Mouse (Mus musculus) CD8-positive naive resting alpha-beta T cell, adult 2 months (primary cell): ENCODE measurements around the gene Wdr89.
"Not testable (repeated sequence)": the region's sequence is repeated elsewhere in the genome, so short reads cannot be mapped to it uniquely, and the experiment has no call there.

Source experiments
- DNase-seq, 2 experiments: peaks; one replicate each; pipeline ENCODE4 v3.0.0; 2022; ENCODE audit warnings: low read depth in 2 of 2, low spot score in 2 of 2

Gene Wdr89

DNA sequence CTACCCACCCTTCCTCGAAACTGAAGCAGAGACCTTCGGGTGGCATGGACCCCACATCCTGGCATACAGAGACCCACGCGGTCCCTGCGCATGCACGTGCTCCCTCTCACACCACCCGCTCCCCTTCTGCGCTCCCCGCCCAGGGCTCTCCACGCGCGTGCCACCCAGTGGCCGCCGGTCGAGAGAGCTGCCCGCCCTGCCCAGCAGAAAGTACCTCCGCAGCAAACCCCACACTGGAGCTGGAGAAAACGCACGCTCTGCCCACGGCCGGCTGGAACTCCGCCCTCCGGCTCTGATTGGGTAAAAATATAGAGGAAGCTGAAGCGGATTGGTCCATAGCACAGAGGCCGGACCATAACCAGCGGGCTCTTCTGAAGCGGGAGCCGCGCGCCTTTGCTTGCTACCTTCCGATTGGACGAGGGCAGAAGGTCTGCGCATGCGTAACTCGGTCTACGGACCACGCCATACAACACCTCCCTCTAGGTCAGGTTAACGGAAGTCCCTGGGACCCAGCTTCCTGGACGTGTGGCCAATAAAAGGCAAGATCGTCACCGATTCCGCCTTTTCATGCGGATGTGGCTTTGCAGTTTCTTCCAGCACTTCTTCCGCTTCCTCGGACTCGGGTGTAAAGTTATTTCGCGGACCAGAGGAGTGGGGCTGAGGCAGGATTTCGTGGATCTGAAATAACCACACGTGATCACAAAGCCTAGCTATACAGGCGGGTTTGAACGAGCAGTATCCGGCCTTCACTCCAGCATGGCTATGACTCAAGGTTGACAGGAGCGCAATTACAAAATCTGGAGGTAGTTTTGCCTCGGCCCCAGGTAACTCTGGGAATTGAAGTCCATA is at the start of gene Wdr89:
Wdr89 (minus strand) TSS at position 280 of the 849 bp plus-strand sequence.
- DNase-seq, result peak; percentile 96 to 98

DNA sequence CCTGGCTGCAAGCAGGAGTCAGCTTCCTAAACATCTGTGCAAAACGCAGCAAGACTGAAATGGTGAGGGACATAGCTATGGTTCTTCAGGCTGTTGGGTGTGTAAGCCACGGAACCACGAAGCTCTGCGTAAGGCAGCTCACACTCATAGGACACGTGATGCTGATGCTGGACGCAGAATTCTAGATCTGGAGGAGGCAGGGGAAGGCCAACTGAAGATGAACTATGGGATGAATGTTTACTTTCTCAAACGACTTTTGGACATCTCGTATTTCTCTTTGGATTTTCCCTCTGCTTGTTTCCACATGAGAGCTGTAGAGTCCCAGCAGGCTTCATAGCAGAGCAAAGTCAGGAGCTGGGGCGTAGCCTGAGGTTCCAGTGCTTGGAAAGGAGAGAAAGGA is 44.3 kb upstream of the Wdr89 start:
- DNase-seq, result no peak

DNA sequence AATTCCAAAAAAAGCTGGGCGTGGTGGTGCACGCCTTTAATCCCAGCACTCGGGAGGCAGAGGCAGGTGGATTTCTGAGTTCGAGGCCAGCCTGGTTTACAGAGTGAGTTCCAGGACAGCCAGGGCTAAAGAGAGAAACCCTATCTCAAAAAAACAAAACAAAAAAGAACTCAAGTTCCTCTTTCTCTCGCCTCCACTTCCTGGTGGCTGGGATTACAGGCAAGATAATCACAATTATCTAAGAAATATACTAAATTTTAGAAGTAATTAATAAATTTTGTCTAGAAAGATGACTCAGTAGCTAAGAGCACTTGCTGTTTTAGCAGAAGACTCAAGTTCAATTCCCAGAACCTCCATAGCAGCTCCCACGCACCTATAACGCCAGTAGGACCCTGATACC is 43.6 kb upstream of the Wdr89 start:
- DNase-seq, result not testable (repeated sequence)

DNA sequence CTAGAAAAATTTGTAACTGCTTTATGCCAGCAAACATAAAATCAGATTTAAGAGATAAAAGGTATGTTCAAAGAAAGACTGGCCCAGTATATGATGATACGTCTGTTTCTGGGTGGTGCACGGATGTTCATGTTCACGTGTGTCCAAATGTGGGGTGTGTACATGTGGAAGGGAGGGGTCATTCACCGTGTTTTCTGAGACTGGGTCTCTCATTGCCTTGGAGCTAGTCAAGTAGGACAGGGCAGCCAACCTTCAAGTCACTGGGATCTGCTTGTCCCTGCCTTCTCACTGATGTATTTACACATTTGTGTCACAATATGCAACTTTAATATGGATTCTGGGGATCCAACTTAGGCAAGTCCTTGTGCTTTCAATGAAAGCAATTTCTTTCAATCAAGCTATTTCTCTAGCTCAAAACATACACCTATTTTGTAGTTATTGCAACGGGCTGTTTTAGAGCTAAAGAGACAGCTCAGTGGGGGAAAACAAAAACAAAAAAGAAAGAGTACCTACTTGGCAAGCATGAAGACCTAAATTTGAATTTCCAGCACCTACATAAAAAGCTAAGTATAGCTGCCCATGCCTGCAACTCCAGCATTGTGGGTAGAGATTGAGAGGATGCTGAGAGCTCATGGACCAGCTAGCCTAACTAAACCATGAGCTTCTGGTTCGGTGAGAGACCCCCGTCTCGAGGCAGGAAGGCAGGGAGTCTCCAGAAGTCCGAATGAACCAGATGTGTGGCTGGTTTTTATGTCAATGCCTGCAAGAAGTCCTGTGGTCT is 41.4 kb upstream of the Wdr89 start:
- DNase-seq, result no peak

DNA sequence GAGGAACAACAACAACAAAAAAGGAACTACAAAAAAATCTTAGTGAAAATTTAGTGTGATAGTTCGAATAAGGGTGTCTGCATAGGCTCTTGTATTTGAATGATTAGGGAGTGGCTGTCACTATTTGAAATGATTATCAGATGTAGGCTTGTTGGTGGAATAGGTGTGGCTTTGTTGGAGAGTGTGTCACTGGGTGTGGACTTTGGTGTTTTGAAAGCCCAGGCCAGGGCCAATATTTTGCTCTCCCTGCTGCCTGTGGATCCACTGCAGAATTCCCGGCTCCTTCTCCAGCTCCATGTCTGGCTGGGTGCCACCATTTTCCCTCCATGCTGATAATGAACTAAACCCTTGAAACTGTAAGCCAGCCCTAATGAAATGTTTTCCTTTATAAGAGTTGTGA is 40.2 kb upstream of the Wdr89 start:
- no peak for DNase-seq

DNA sequence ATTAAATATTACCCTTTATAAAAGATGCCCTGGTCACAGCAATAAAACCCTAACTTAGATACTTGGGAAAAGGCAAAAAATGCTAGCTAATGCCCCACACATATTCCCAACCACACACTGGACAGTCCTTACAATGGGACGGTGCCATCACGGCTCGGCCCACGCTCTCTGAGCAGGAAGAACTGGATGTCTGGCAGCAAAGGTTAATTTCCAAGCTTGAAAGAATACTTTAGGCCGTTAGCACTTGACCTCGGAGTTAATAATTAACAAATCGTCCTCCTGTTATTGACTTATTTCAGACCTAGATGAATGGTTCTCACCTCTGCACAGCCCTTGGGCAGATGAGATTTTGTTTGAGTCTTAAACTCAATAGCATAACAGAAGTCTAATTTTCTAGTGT is 37.3 kb upstream of the Wdr89 start:
- no peak for DNase-seq

DNA sequence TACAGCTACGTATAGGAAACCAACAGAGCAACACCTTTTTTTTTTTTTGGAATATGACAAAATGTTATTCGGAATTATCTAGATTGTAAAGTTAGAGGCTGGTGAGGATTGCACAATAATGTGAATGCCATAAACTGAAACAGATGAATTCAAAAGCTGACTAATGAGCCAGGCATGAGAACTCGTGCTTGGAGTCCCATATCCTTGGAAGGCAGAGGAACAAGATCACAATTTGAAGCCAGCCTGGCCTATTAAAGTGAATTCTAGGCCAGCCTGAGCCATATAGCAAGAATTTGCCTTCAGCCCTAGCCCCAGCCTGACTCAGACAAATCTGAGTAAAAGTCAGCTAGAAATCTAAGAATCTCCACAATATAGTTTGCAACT is 33.4 kb upstream of the Wdr89 start:
- DNase-seq, result no peak

DNA sequence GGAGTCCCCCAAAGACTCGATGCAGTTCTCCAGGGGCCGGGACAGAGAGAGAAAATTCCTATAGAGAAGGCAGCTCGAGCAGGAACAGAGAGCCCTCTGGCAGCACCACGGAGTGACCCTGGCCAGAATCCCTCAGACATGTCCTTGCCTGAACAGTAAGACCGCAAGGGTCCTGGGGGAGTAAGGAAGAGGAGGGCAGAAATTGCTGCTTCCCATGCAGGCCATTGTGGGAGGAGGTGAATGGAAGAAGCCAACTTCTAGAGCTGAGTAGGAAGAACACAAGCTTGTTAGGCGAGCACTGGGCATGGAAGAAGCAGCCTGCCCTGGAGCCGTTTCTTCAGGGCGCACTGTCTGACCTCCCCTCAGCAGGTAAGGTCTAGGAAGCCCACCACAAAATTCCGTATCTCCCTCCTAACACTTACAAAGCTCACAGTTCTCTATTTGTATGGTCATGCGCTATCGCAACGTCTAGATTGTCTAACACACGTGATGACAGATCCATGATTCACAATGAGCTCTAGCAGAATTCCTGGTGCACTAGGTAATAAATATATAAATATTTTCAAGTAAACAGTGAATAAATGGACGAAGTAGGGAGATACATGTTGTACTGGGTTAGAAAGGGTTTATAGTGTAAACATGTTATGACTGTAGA is 32.9 kb upstream of the Wdr89 start:
- DNase-seq, result no peak

DNA sequence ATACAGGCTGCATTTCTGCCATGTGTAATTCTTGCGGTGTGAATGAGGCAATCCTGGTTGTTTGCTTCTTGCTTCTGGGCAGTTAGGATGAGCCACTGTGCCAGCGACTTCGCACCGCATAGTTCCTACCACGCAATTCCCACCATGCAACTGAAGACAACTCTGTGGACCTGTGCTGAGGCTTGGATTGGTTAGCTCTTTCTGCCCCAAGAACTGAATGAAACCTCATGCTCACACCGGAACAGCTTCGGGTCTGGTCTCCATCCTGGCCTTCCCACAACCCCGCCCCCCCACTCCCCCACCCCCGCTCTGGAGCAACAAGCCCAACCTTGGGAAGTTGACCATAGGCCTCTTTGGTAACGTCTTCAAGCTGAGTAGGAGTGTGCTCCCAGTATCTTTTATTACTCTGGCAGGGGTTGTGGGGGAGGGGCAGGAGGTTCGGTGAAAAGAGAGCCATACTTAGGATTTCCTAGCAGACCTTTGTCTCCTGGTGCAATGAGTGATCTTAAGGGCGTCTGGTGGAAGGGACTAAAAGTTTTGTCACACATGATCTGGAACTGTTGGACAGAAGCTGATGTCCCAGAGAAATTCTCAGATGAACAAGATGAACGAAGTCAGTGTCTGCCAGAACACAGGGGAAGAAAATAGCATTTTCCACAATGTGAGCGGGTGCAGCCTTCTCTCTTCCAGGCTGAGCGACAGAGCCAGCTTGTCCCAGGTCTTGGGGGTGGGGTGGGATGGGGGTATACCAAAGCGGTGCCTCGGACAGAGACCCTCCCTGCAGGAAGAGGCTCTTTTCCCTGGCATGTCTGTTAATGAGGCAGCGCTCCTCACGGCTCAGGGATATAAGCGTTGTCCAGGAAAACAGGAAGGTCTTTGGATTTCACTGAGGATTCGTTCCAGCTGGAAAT is 32.1 kb upstream of the Wdr89 start:
- no peak for DNase-seq

DNA sequence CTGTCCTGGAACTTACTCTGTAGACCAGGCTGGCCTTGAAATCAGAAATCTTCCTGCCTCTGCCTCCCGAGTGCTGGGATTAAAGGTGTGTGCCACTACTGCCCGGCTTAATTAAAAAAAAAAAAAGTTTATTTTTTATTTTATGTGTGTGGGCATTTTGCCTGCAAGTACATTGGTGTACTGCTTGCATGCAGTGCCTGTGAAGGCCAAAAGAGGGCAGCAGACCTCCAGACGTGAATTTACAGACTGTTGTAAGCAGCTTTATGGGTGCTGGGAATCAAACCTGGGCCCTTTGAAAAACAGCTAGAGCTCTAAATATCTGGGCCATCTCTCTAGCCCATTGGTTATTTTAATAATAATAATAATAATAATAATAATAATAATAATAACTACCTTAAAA is 29.4 kb upstream of the Wdr89 start:
- peak in 1 of 2 experiments; percentile 3 for DNase-seq

DNA sequence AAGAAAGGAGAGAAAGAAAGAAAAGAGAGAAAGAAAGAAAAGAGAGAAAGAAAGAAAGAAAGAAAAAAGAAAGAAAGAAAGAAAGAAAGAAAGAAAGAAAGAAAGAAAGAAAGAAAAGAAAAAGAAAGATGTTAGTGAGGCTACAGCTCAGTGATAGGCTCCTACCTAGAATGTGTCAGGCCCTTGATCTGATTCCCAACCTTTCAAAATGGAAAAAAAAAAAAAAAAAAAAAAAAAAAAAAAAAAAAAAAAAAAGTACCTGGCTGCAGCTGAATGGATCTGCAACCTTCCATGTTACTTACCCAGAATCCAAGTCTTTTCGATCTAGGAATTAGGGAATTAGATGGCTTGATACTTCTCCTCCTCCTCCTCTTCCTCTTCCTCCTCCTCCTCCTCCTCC is 26.5 kb upstream of the Wdr89 start:
- not testable (repeated sequence) for DNase-seq

DNA sequence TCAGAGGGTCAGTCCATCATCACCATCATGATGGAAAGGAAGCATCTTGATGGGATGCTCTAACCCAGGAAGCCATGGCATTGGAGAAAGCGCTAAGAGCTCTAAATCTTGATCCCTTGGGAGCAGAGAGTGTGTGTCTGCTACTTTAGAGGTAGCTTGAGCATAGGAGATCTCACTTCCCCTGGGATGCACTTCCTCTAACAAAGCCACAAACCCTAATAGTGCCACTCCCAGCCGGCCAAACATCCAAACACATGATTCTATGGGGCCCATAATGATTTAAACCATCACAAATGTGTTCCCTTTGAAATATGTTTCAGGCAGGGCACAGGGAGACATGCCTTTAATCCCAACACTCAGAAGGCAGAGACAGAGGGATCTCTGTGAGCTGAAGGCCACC is 19.7 kb upstream of the Wdr89 start:
- DNase-seq, result no peak

DNA sequence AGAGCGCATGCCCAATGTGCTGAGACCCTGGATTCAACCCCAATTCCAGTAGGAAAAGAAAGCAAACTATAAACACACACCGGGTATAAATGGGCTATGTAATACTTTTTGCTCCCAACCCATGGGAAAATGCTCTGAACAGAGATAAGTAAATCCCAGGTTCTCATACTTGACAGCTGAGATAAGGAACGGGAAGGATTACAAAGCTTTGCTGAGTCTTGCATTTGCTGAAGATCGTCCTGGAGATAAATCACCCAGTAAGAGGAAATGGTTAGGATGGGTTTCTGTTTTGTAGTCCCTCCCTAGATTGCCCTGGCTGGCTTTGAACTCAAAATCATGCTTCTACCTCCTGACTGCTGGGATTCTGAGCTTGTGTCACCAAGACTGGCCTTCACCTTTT is 18.0 kb upstream of the Wdr89 start:
- DNase-seq, result no peak

DNA sequence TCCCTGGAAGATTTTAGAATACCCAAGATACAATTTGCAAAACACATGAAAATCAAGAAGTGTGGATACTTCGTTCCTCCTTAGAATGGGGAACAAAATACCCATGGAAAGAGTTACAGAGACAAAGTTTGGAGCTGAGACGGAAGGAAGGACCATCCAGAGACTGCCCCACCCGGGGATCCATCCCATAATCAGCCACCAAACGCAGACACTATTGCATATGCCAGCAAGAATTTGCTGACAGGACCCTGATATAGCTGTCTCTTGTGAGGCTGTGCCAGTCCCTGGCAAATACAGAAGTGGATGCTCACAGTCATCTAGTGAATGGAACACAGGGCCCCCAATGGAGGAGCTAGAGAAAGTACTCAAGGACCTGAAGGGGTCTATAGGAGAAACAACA is 14.7 kb upstream of the Wdr89 start:
- not testable (repeated sequence) for DNase-seq

DNA sequence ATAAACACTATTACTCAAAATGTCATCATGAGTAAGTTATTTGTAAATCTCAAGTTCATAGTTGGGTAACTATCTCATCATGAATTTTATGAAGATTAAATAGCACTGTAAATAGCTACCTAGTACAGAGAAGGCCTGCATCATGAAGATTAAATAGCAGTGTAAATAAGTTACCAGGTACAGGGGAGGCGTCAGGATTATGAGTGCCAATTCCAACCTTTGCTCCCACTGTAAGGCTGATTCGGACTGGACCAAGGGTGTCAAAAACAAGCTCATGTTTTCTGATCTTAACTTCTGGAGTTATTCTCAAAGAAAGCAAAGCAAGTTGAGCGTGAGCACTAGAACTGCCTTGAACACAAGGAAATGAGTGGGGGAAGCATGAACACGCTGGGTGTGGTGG is 14.3 kb upstream of the Wdr89 start:
- DNase-seq, result no peak

DNA sequence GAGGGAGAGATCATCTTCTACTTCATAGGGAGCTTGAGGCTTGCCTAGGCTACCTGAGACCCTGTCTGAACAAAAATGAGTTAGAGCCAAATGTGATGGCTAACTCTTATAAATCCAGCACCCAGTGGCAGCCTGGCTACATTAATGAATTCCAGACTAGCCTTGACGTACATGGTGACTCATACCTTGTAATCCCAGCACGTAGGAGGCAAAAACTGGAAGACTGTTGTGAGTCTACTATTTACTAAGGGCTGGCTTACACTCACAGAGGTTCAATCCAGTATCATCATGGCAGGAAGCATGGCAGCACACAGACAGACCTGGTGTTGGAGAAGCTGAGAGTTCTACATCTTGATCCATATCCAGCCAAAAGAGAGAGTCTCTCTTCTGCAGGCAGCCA is 13.5 kb upstream of the Wdr89 start:
- no peak for DNase-seq

DNA sequence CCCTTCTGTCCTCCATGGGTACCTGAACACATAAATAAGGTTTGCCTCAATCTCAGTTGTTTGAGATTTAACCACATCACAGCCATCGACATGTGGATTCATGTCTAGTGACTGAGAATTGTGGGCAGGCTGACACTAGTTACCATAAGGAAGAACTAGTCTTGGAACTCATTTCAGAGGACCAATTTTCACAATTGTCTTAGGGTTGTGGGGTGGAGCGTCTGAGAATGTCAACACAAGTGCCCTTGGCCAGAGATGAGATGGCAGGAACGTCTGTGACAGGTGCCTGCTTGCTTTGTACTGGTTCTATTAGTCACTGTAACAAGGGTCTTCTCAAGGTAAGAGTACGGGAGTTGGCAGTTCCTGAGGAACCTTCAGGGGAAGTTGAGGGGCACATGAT is 11.8 kb upstream of the Wdr89 start:
- DNase-seq, result no peak

DNA sequence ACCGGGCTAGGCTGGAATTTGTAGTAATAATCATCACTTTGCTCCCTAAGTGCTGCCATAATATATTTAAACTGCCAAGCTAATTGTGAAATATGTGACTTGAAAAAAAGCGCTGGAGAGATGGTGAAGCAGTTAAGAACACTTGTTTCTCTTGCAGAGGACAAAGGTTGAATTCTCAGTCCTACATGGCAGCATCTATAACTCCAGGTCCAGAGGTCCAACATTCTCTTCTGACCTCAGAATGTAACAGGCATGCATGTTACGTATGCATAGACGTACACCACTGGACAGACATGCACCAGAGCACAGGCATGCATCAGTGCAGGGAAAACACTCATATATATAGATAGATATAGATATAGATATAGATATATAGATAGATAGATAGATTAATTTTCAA is 9.1 kb upstream of the Wdr89 start:
- DNase-seq, result no peak

DNA sequence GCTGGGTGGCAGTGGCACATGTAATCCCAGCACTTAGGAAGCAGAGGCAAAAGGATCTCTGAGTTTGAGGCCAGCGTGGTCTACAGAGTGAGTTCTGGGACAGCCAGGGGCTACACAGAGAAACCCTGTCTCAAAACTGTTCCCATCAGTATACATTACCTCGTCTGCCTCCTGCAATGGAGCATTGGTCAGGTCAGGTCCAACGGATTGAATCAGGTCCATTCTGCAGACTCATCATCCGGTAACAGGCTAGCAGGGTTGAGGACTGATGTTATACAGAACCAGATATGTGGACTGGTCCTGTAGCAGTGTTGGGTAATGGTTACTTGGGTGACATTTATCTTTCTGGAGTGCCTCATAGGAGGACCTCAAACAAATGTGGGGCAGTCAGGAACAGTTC is 3.3 kb upstream of the Wdr89 start:
- DNase-seq, result no peak

DNA sequence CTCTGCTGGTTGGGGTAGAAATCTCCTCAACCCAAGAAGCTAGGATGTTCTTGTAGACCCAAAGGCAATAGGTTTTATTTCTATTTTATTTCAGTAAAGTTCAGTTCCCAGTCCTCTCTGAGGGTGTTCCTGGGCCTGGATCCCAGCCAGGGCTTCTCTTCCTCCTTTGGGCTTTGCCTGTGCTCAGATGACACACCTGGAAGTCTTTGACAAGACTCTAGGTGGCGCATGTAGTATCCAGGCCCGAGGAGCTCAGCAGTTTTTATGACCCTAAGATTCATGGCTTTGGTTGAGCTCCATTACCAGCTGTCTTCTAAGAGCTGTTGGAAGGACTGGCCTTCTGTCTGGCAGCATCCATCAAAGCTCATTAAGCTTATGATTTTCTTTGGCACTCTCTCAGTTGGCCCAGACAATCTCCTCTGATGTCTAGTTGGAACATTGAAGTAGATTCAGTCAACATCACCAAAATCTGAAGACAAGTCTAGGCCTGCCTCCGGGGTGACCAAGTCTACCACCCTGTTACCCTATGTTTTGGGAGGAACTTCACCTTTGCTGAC is 2.5 kb upstream of the Wdr89 start:
- no peak for DNase-seq

DNA sequence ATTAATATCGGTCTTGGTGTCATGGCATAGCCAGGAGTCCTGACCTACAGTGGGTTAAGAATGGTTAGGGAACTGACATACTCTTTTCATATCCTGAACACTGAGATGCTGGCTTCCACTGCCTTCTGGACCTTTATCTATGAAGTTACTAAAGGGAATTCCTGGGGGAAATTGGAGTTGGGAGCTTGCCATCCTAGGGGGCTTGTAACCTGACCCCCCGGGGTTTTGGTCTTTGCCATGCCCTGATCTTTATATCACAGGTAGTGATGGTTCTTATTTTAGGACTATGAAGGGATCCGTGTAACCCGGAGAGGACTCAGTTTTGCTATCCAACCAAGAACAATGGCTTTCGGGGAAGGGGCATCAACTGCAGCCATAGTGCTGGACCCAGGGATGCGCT is 1.3 kb upstream of the Wdr89 start:
- DNase-seq, result no peak
